Mouse (Mus musculus) megakaryocyte-erythroid progenitor cell, adult 5-6 weeks (primary cell): Measurements from ENCODE around the gene Slc22a12. TPM values are rescaled to one million over a fixed set of nuclear protein-coding genes. Genes with fewer than 3 reads are reported as not detected.

Source experiments
- ATAC-seq: replicated peaks from 2 replicates; pipeline ENCODE4 v1.8.0; 2016; ENCODE audit warnings: mild to moderate bottlenecking, inconsistent platforms; ENCODE audit not compliant: severe bottlenecking, poor library complexity, low FRiP score, low TSS enrichment
- total RNA-seq, 2 experiments: library from RNA; stranded (forward) in 1 of 2; stranded (reverse) in 1 of 2; fragments of 200-1000, 215-1000 nt in 1 of 2; fragments of >200 nt in 1 of 2; fragmentation: Nextera tagmentation in 1 of 2; gene quantifications; 2 replicates each; pipeline ENCODE4 v1.2.3; 2014 to 2017

Slc22a12 gene
- total RNA-seq, 2 experiments from 2014 or later = not detected

DNA sequence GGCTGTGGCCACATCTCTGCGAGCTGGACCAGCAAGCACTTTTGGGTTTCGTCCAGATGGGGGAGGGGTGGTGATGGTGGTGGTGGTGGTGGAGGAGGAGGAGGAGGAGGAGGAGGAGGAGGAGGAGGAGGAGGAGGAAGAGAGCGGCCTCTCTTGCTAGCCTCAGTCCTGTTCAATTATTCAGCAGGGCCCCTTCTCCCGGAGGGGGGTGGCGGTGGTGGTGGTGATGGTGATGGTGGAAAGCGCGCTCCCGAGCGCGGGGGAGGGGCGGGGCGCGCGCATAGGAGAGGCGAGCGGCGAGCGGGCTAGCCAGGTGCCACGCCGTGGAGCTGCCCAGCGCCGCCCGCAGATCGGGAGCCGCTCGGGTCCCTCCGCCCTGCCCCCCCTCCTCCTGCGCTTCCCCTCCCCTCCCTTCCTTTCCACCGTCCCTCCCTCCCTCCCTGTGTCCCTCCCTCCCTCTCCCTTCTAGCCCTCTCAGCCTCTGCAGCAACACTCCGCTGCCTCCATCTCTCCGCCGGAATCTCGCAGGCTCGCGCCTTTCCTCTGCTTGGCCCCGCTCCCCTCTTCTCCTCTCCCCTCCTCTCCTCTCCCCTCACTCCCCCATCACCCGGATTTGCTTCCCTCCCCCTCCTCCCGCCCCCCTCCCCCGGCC lies 45.6 kb downstream of the Slc22a12 start:
- ATAC-seq = no peak

GRCm38 (mm10) chr19:6496462-6497149 lies 46.2 kb downstream of the Slc22a12 start:
- no peak for ATAC-seq

GRCm38 (mm10) chr19:6495714-6496113 lies 47.1 kb downstream of the Slc22a12 start:
- ATAC-seq = no peak

- ATAC-seq = no peak
These were observed 48.2 kb downstream of the Slc22a12 start for GRCm38 (mm10) chr19:6494504-6495170.

DNA sequence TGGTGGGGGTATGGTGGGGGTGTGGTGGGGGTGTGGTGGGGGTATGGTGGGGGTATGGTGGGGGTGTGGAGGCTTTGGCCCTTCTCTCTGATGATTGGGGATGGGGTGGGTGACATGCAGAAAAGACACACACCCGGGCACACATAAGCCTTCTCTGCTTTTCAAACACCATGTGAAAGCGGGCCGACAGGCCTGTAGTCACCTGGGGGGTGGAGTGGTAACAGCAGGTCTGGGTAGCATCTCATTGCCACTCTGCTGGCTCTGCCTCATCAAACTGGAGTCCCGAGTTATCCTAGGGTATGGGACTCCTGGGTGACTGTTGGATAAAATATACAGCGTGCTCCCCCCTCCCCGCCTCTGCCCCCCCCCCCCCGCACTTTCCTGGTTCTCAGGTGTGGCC lies 48.8 kb downstream of the Slc22a12 start:
- ATAC-seq = no peak

- ATAC-seq = no peak
These were observed 49.6 kb downstream of the Slc22a12 start for GRCm38 (mm10) chr19:6493219-6493618.

DNA sequence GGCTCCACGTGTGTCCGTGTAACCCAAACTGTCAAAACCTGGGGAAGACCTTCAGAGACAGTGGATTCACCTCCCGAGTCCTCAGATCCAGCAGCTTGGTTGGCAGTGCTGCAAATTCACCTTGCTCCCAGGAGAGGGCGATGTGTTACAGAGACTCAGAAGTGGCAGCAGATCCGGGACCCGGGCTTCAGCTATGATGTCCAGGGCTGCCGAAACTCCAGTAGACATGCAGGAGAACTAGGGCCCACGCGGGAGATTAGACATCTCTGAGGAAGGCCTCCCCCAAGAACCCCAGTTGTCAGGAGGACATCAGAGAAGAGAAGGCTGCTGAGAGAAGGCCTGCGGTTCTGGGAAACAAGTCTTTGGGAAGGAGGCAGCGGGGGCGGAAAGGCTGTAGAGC lies 50.7 kb downstream of the Slc22a12 start:
- ATAC-seq = no peak

GRCm38 (mm10) chr19:6491538-6491937 lies 51.3 kb downstream of the Slc22a12 start:
- no peak for ATAC-seq

DNA sequence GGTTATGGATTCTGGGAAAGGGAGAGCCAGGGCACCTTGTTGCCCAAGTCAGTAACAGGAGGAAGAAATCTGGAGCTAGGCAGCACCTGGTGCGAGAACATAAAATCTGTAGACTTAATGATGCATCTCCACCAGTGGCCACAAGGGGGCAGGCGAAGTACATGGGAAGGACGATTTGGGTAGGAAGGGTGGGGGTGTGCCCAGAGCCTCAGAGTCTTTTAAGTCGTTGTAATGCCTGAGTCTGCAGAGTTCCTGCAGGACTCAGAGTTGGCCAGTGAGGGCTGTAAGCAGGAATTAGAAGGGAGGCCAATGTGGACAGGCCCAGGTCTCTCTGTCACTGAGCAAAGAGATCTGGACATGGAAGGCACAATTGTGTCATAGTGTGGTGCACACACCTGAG lies 53.8 kb downstream of the Slc22a12 start:
- no peak for ATAC-seq

Other genes with a start within 250 kb of the Slc22a12 start
- gene Cdc42bpg, start 236.6 kb downstream of the Slc22a12 start, total RNA-seq (2014; fragmentation: Nextera tagmentation) = 3.4 and 4.4 TPM in 2 replicates
- 3.1 and 3.7 TPM in 2 replicates for gene Cdc42bpg, start 236.6 kb downstream of the Slc22a12 start, total RNA-seq (2017)
- 39.8 and 56.2 TPM in 2 replicates for gene Men1, start 208.1 kb downstream of the Slc22a12 start, total RNA-seq (2014; fragmentation: Nextera tagmentation)
- 17.8 and 19.8 TPM in 2 replicates for gene Men1, start 208.1 kb downstream of the Slc22a12 start, total RNA-seq (2017)
- 37.3 and 41.8 TPM in 2 replicates for gene Map4k2, start 201.9 kb downstream of the Slc22a12 start, total RNA-seq (2014; fragmentation: Nextera tagmentation)
- 9.4 and 27.2 TPM in 2 replicates for gene Map4k2, start 201.9 kb downstream of the Slc22a12 start, total RNA-seq (2017)
- gene Sf1, start 179.3 kb downstream of the Slc22a12 start, total RNA-seq (2014; fragmentation: Nextera tagmentation) = 286 and 398 TPM in 2 replicates
- gene Sf1, start 179.3 kb downstream of the Slc22a12 start, total RNA-seq (2017) = 253 and 302 TPM in 2 replicates
- 4.9 TPM in 1 of 2 replicates, not detected in the other for gene Pygm, start 158.6 kb downstream of the Slc22a12 start, total RNA-seq (2014; fragmentation: Nextera tagmentation)
- 0.04 and 4.9 TPM in 2 replicates for gene Pygm, start 158.6 kb downstream of the Slc22a12 start, total RNA-seq (2017)
- gene Rasgrp2, start 143.7 kb downstream of the Slc22a12 start, total RNA-seq (2014; fragmentation: Nextera tagmentation) = 41.2 and 64.6 TPM in 2 replicates
- gene Rasgrp2, start 143.7 kb downstream of the Slc22a12 start, total RNA-seq (2017) = 21.6 and 32.0 TPM in 2 replicates
- not detected in 2 replicates for gene Nrxn2, start 124.3 kb downstream of the Slc22a12 start, total RNA-seq (2014; fragmentation: Nextera tagmentation)
- gene Nrxn2, start 124.3 kb downstream of the Slc22a12 start, total RNA-seq (2017) = not detected in 2 replicates